Mouse (Mus musculus): ENCODE results near the gene Ddx24.

The Ddx24 gene

GRCm38 (mm10) chr12:103389982-103390381 lies 35.6 kb downstream of the Ddx24 start:
- DNase-seq (ENCODE audit: low spot score), result no peak

GRCm38 (mm10) chr12:103389348-103389727 lies 36.3 kb downstream of the Ddx24 start:
- no peak for DNase-seq (ENCODE audit: low spot score)

DNA sequence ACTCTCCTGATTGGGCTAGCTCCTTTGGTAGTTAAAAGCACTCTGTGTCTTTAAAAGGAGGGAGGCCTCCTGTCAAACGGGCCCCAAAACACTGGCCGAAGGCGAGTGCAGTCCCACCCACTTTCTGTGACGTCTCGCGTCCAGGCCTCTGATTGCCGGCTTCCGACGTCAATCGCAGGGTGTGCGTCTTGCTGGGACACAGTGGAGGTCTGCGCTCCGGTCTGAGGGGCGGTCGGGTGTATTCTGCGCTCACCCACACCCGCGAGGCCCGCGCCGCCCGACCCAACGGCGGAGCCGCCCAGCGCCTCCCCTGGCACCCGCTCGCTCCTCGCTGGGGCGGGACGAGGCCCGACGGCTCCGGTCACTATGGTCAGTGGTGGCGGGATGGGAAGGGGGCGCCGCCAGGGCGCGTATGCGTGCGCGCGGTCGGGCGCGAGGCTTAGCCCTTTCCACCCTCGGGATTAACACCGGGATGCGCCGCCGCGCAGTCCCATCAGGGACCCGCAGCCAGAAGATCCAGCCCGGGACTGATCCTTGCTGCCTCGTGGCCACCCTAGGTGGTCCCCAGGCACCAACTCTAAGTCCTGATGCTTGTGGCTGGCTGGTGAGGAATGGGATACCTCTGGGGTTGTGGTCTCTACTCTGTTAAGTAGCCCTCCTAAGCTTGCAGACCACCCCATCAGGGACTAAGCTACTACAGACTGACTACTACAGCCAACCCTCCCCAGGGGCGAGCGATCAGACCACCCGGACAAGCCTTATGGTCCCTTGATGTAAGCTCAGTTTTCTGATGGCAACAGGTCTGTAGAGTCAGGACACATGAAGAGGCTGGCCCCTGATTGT lies 36.9 kb downstream of the Ddx24 start, which contains the start of gene Otub2:
Gene Otub2, plus strand, starts transcription at position 178 of the 843 bp plus-strand sequence.
- DNase-seq (ENCODE audit: low spot score), result peak; percentile 91

DNA sequence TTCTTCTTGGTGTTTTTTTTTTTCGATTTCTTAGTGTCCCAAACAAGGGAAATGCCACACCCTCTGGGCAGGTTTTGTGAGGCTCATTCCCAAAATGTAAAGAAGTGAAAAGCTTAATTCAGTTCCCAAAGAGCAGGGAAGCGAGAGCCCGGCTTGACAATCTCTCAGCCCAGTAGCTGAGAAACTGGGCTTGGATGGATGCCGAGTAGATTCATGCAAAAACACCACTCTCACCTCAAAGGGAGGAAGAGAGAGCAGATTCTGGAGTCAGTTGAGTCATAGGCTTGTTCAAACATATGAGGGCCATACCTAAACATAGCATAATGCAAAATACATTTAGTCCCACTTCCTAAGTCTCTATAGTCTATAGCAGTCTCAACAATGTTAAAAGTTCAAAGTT lies 45.4 kb downstream of the Ddx24 start:
- DNase-seq (ENCODE audit: low spot score), result no peak

GRCm38 (mm10) chr12:103376774-103377173 lies 48.9 kb downstream of the Ddx24 start:
- no peak for DNase-seq (ENCODE audit: low spot score)

DNA sequence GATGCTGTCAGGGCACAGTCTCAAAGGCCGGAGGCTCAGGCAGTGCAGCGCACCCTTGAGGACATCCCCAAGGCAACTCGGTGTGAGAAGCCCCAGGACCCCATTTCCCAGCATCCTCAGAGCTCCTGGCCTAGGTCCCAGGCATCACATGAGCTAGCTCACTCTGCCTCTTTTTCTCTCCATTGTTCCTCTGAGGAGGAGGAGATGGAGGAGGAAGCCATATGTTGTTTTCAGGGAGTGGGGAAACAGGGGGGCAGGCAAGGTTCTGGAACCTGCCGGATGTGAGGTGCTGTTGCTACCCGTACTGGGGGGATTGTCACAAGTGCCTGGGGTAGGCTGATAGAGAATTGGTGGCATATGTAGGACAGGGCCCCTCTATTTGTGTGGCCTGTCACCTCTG lies 49.5 kb downstream of the Ddx24 start:
- DNase-seq (ENCODE audit: low spot score), result no peak

DNA sequence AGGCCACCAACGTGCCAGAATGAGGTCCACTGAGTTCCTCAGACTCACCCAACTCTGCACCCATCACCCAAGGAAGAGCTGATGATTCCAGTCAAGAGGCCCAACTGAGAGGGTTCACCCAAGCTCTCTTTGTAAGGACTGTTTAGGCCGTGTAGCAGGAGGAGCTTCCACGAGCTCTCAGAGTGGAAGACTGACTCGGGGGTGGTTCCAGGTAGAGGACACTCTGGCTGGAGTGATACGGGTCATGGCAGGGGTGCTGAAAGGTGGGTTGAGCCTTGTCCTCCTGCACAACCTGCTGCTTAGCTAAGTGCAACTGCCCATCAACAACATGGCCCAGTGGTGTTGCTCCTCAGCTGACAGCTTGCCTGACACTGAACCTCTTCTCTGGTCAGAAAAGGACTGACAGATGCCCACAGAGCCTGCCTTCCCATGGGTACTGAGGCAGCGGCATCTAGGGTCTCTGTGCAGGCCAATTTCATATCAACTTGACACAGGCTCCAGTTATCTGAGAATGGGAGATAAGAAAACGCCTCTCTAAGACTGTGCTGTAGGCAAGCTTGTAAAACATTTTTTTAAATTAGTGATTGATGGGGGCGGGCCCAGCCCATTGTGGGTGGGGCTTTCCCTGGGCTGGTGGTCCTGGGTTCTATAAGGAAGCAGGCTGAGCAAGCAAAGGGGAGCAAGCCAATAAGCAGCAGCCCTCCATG lies 51.9 kb downstream of the Ddx24 start:
- no peak for DNase-seq (ENCODE audit: low spot score)

GRCm38 (mm10) chr12:103371711-103372110 lies 53.9 kb downstream of the Ddx24 start:
- DNase-seq (ENCODE audit: low spot score), result peak; percentile 41

- no peak for DNase-seq (ENCODE audit: low spot score)
Measured at GRCm38 (mm10) chr12:103370861-103371260, 54.8 kb downstream of the Ddx24 start.

GRCm38 (mm10) chr12:103368777-103369176 lies 56.9 kb downstream of the Ddx24 start:
- DNase-seq (ENCODE audit: low spot score), result no peak

GRCm38 (mm10) chr12:103368326-103368669 lies 57.3 kb downstream of the Ddx24 start:
- DNase-seq (ENCODE audit: low spot score), result no peak

DNA sequence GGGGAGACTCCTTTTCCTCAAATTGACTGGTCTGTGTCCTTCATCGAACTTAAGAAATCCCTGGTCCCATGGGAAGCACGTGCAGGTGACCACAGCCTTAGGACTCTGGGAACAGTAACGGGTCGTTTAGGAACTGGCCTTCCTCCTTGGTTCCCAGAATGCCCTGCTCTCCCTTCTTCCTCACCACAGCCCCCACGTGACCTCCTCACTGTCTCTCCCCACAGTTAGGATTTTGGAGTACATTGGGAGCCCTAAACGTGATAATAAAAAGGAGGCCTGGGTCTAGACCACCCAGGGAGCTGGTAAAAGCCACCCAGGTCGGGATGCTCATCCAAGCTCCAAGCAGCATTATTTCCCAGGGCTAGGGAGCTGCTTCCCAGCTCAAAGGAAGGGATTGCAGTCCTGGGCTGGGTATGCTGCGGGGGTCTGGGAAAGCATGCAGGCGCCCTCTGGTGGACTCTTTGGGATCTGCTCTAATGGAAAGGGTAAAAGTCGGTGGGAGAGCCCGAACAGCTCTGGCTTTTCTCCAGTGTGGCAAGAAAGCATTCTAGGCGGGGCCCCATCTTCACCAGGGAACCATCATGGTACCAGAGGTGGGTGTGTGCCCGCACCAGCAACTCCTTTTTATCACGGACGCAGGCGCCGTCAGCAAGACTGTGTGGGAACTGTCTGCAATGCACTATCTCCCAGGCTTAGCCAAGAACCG lies 57.9 kb downstream of the Ddx24 start:
- peak; percentile 64 for DNase-seq (ENCODE audit: low spot score)

DNA sequence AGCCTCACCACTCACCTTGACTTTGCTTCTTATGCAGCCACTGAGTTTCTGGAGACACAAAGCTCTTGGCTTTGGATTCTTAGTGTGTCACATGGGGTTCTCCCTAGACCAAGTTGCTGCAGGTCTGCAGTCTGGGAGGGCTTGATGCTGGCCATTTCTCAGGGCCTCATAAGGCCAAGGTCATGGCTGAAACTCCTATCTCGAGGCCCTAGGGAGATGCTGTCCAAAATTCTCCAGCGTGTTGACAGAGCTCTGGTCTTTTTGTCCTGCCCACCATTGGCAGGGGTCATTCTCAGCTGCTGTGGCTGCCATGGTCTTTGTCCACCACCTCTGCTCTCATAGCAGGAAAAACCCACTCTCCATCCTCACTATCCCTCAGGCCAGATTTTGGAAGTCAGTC lies 58.5 kb downstream of the Ddx24 start:
- DNase-seq (ENCODE audit: low spot score), result no peak

DNA sequence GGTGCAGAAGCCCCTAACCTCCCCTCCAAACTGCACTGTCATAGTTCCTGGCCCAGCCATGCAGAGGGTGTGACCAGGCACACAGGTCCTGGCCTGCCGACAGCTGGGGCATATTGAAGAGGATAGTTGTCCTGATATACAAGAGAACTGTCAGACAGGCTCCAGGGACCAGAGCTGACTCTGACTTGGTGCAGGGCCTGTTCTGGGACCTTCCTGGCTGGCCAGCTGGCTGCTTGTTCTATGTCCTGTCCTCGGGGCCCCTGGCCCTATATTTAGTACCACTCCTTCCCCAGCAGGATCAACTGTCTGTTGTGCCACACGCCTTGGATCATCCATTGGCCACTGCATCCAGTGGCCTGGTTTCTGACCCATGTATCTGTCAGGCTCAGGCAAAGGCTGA lies 63.3 kb downstream of the Ddx24 start:
- no peak for DNase-seq (ENCODE audit: low spot score)

DNA sequence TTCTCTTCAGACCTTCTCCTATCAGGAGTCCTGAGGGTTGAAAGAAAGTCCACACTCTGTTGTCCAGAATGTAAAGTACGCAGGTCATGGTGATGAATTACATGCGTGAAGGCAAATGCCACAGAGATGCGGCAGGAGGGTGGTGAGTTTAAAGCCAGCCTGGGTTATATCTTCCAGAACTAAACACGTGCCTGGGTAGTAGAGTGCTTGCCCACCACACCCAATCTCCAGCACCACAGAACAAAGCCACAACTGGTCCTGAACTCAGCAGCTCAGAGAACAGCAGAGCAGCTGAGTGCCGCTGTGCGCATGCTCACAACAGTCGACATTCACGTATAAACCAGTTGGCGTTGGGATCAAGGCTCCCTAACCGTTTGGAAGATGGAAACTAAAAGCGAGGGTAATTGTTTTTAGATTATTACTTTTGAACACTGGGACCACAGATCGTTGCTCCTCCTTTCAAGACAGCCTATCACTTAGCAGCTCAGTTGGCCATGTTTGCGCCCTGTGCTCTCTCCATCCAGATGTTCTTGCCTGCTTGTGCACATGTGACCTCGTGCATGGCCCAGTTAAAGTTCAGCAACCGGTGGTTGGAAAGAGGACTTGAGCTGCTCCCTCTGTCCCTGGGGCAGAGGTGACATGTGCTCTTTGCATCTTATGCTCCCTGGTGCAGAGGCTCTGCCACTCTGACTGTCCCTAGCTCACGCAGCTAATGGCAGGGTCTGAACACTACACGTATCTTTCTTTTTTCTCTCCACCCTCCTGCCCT lies 63.9 kb downstream of the Ddx24 start:
- no peak for DNase-seq (ENCODE audit: low spot score)

DNA sequence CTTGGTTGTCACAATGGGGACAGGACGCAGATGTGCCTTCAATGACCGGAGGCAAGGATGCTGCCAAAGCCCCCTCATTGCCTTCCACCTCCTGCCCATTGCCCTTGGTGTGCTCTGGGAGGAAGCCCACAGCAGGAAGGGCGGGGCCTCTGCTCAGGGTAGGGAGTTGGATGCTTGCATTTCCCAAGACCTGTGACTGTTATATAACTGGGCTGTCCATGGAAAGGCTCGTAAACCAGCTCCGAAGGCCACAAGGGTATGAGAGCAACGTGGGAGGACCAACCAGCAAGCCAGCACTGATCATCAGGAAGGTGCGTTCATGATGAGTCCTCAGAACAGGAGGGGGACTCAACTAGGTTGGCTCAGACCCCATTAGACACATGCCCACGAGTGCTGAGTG lies 64.8 kb downstream of the Ddx24 start:
- no peak for DNase-seq (ENCODE audit: low spot score)

DNA sequence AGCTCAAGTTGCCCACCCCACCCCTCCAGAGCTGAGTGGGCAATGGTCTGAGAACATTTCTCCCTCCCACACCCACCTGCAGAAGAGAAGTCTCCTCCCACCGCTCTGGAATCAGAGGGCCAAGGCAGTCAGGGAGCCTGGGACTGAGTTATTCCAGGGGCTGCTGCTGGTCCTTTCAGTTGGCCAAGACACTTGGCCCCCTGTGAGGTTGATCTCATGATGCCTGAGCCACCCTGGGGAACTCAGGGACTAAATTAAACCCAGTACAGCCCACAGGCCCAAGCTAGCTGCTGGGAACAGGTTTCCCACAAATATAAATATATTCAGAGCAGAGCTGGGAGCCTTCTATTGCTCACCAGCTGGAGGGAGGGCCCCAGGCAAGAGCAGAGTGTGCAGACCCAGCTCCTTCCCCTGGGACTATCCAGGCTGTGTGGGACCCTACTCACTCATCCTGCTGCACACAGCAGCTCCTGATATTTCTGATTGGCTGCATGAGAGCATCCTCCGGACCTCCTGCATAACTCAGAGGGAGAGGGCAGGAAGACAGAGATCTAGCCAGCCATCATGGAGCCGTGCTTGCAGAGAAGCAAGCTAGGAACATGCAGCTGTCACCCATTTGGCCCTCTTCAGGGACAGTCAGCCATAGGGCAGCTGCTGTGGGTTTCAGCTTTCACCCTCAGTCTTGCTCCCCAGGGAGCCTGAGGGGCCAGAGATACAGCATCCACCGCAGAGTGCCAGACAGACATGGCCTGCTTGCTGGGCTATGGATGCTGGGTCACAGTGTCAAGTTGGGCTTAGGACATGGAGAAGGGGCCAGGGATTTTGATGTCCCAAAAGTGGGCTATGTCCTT lies 66.5 kb downstream of the Ddx24 start:
- DNase-seq (ENCODE audit: low spot score), result no peak

- DNase-seq (ENCODE audit: low spot score), result no peak
Measured at GRCm38 (mm10) chr12:103358216-103358615, 67.4 kb downstream of the Ddx24 start.

All from urinary bladder, postnatal 25 days (tissue).